Mouse (Mus musculus): Measurements from ENCODE around the gene Smyd3. TPM values are rescaled to one million over a fixed set of nuclear protein-coding genes. Genes with fewer than 3 reads are reported as not detected.

Smyd3 gene
- polyA plus RNA-seq, 1 experiment from 2014 or later: 18.9 TPM

DNA sequence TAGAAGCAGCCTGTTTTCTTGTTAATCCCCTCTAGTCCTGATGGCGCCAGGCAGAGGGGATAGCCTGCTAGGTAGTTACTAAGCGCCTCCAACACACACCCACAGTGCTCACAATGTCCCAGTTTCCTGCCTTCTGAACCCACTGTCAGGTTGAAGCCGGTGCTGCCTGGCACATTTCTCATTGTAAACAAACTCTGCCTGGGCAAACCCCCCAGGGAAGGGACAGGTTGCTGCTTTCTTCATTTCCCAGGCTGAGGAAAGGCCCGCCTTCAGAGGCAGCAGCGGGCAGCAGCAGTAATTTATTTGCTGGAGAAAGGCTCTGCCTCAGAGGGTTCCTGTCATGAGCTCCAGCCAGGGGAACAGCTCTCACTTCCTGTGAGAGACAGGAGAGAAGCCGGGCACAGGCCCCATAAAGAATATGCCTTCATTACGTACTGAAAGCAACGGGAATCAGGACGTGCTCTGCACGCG lies 256.3 kb downstream of the Smyd3 start:
- no peaks in the 10 kb centered on the region for H3K4me1 ChIP-seq (ENCODE audit: control insufficient read depth, insufficient read depth, low read length)
- no peak for ATAC-seq (ENCODE audit: insufficient read depth, low FRiP score)
- no peak overlapping the region for H3K27ac ChIP-seq (ENCODE audit: low read length)
- H3K9me3 ChIP-seq (replicated peaks; ENCODE audit: control insufficient read depth, low read length): no peaks in the 10 kb centered on the region
- no peak overlapping the region for H3K4me3 ChIP-seq (replicated peaks; ENCODE audit: low read length)
- 47% methylated on average over 11 of the region's 11 CpGs for WGBS
- no peak overlapping the region for H3K4me2 ChIP-seq (ENCODE audit: low read depth, low read length)
- H3K9ac ChIP-seq (ENCODE audit: low read length): no peak overlapping the region
- no peaks in the 10 kb centered on the region for H3K27me3 ChIP-seq (ENCODE audit: control insufficient read depth, insufficient read depth, low read length)
- H3K36me3 ChIP-seq (ENCODE audit: control insufficient read depth, insufficient read depth, low read length): no peaks in the 10 kb centered on the region

DNA sequence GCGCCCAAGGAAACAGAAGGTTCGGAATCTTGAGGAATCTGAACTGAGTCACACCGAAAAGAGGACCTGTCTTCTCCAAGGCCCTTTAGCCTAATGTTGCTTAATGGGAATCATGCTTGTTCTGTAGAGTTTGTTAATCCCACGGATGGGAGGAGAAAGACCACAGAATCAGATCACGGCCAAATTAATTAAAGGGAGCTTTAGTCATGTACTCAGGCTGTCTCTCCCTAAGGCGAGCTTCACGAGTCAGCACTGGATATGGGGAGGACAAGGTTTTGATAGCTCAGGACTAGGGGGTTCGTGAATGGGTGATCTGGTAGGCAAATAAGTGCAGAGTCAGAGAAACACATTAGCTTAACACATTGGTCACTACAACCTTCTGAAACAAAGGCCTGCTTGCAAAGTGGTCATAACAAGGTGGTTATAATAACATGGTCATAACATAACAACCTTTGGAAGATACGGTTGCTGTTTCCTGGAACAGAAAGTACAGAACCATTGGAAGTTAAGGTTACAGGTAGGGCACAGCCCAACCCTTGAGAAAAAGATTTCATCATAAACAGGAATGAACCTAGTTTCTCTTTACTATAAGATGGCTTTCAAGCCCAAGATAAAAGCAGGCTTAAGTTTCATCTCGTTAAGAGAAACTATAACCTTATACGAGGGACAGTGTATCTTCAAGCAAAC lies 261.9 kb downstream of the Smyd3 start:
- Histone ChIP-seq H3K4me1 (ENCODE audit: control insufficient read depth, insufficient read depth, low read length) (no peaks in the 10 kb centered on the region), H3K9me3 (replicated peaks; ENCODE audit: control insufficient read depth, low read length) (no peaks in the 10 kb centered on the region), H3K4me2 (ENCODE audit: low read depth, low read length) (no peak overlapping the region), H3K27ac (ENCODE audit: low read length) (no peak overlapping the region), H3K9ac (ENCODE audit: low read length) (no peak overlapping the region), H3K27me3 (ENCODE audit: control insufficient read depth, insufficient read depth, low read length) (no peaks in the 10 kb centered on the region), H3K36me3 (ENCODE audit: control insufficient read depth, insufficient read depth, low read length) (no peaks in the 10 kb centered on the region), H3K4me3 (replicated peaks; ENCODE audit: low read length) (no peak overlapping the region)
- no peak for ATAC-seq (ENCODE audit: insufficient read depth, low FRiP score)
- WGBS: 86% methylated on average over 11 of the region's 11 CpGs

DNA sequence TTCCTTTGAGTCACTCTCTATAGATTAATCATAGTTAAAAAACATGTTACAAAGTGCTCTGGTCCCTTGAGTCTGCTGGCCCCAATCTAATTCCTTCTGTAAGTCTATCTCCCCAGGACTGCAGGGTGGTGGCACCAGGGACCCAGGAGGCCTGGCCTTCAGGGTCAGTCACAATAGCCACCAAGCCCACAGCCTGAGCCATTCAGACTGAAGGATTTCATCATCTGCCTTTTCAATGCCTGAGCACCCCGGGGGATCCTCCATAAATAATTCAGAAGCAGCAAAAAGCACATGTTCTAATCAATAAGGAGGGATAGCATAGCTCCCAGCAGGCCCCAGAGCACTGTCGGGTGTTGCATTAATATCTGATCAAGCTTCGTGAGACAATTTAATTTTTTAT lies 263.3 kb downstream of the Smyd3 start:
- H3K36me3 ChIP-seq (ENCODE audit: control insufficient read depth, insufficient read depth, low read length): no peaks in the 10 kb centered on the region
- H3K9me3 ChIP-seq (replicated peaks; ENCODE audit: control insufficient read depth, low read length): no peaks in the 10 kb centered on the region
- WGBS: 64% methylated on average over 3 of the region's 3 CpGs
- H3K4me3 ChIP-seq (replicated peaks; ENCODE audit: low read length): no peak overlapping the region
- H3K27ac ChIP-seq (ENCODE audit: low read length): no peak overlapping the region
- H3K27me3 ChIP-seq (ENCODE audit: control insufficient read depth, insufficient read depth, low read length): no peaks in the 10 kb centered on the region
- H3K4me2 ChIP-seq (ENCODE audit: low read depth, low read length): no peak overlapping the region
- no peaks in the 10 kb centered on the region for H3K4me1 ChIP-seq (ENCODE audit: control insufficient read depth, insufficient read depth, low read length)
- no peak for ATAC-seq (ENCODE audit: insufficient read depth, low FRiP score)
- no peak overlapping the region for H3K9ac ChIP-seq (ENCODE audit: low read length)

DNA sequence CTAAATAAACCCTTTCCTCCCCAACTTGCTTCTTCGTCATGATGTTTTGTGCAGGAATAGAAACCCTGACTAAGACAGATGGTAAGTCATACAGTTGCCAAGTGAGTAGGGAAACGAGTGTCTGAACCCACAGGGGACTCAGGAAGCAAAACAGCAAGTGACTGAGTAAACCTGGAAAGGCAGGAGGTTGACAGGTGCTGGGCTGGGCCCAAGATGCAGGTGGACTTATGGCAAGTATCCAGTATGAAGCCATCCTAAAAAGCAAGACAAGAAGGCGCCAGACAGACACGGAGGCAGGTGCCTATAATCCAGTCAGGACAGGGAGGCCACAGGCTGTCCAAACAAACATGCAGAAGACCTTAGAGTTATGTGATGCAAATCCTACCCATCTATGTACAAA lies 265.2 kb downstream of the Smyd3 start:
- Histone ChIP-seq H3K9me3 (replicated peaks; ENCODE audit: control insufficient read depth, low read length) (no peaks in the 10 kb centered on the region), H3K9ac (ENCODE audit: low read length) (no peak overlapping the region), H3K4me2 (ENCODE audit: low read depth, low read length) (no peak overlapping the region), H3K27ac (ENCODE audit: low read length) (no peak overlapping the region), H3K27me3 (ENCODE audit: control insufficient read depth, insufficient read depth, low read length) (no peaks in the 10 kb centered on the region), H3K4me3 (replicated peaks; ENCODE audit: low read length) (no peak overlapping the region), H3K4me1 (ENCODE audit: control insufficient read depth, insufficient read depth, low read length) (no peaks in the 10 kb centered on the region), H3K36me3 (ENCODE audit: control insufficient read depth, insufficient read depth, low read length) (no peaks in the 10 kb centered on the region)
- WGBS: 63% methylated on average over 4 of the region's 4 CpGs
- ATAC-seq (ENCODE audit: insufficient read depth, low FRiP score): no peak

DNA sequence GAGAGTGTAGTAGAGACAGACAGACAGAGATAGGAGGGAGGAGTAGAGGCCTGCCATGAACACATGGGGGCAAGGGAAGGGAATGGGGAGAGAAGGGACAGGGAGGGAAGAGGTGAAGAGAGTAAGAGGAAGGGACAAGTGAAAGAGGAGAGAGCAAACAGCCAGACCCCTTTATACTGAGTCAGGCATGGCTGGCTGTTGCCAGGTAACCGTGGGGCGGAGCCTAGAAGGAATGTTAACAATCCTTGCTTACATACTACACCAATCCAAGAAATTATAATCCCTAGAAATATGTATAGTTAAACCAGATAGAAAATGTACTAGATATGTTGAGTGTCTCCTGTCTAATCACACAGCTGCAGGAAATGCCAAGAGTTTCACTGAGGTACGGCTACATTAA lies 267.5 kb downstream of the Smyd3 start:
- Histone ChIP-seq H3K4me1 (ENCODE audit: control insufficient read depth, insufficient read depth, low read length) (no peaks in the 10 kb centered on the region), H3K4me2 (ENCODE audit: low read depth, low read length) (no peak overlapping the region), H3K36me3 (ENCODE audit: control insufficient read depth, insufficient read depth, low read length) (no peaks in the 10 kb centered on the region), H3K9me3 (replicated peaks; ENCODE audit: control insufficient read depth, low read length) (no peaks in the 10 kb centered on the region), H3K9ac (ENCODE audit: low read length) (no peak overlapping the region), H3K27ac (ENCODE audit: low read length) (no peak overlapping the region), H3K27me3 (ENCODE audit: control insufficient read depth, insufficient read depth, low read length) (no peaks in the 10 kb centered on the region), H3K4me3 (replicated peaks; ENCODE audit: low read length) (no peak overlapping the region)
- no peak for ATAC-seq (ENCODE audit: insufficient read depth, low FRiP score)
- 83% methylated on average over 3 of the region's 3 CpGs for WGBS

DNA sequence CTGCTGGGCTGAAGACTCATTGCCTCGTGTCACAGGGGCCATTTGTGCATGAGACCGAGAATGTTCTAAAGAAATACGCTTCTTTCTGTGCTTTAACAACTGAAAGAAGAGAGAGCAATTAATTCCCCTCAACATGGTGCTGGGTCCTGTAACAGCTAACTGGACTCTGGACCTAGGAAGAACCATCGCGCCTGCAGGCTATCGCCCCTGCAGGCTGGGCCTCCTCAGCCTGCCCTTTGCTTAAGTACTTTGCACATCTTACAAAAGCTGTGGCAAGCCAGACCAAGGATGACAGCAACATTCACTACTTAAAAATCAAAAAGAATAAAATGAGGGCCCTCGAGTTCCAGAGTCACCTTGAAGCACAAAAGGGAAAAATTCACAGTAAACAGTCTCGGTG lies 274.3 kb downstream of the Smyd3 start:
- Histone ChIP-seq H3K4me1 (ENCODE audit: control insufficient read depth, insufficient read depth, low read length) (no peaks in the 10 kb centered on the region), H3K9me3 (replicated peaks; ENCODE audit: control insufficient read depth, low read length) (no peaks in the 10 kb centered on the region), H3K36me3 (ENCODE audit: control insufficient read depth, insufficient read depth, low read length) (no peaks in the 10 kb centered on the region), H3K27me3 (ENCODE audit: control insufficient read depth, insufficient read depth, low read length) (no peaks in the 10 kb centered on the region), H3K27ac (ENCODE audit: low read length) (no peak overlapping the region), H3K4me3 (replicated peaks; ENCODE audit: low read length) (no peak overlapping the region), H3K4me2 (ENCODE audit: low read depth, low read length) (no peak overlapping the region), H3K9ac (ENCODE audit: low read length) (no peak overlapping the region)
- WGBS: 81% methylated on average over 8 of the region's 8 CpGs
- no peak for ATAC-seq (ENCODE audit: insufficient read depth, low FRiP score)

DNA sequence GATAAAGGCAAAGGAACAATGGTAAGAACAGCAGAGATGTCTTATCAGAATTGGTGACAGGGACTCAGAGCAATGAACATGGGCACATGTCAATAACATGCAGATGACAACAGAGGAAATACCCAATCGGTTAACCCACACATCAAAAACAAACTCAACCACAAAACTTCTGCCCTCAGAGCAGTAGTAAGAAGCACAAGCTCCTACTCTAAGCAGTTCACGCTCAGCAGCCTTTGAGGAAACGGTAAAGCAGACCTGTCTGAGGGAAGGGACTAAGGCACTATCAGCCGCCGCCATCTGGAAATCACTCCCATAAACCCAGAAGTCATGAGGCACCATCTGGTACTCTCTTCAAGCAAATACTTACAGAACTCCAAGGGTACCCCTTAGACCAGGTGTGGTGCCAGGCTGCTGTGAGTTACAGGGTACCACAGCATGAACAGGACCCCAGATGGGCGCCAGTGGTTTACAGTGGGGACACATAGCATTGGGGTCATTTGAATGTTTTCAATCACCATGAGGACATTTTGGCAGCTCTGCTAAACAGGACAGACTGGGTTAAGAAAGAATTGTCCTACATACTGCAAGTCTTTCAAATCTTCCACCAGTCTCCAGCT lies 277.1 kb downstream of the Smyd3 start:
- no peaks in the 10 kb centered on the region for H3K9me3 ChIP-seq (replicated peaks; ENCODE audit: control insufficient read depth, low read length)
- WGBS: 86% methylated on average over 6 of the region's 6 CpGs
- ATAC-seq (ENCODE audit: insufficient read depth, low FRiP score): no peak
- no peaks in the 10 kb centered on the region for H3K27me3 ChIP-seq (ENCODE audit: control insufficient read depth, insufficient read depth, low read length)
- H3K4me1 ChIP-seq (ENCODE audit: control insufficient read depth, insufficient read depth, low read length): no peaks in the 10 kb centered on the region
- H3K36me3 ChIP-seq (ENCODE audit: control insufficient read depth, insufficient read depth, low read length): no peaks in the 10 kb centered on the region
- no peak overlapping the region for H3K9ac ChIP-seq (ENCODE audit: low read length)
- no peak overlapping the region for H3K27ac ChIP-seq (ENCODE audit: low read length)
- H3K4me3 ChIP-seq (replicated peaks; ENCODE audit: low read length): no peak overlapping the region
- H3K4me2 ChIP-seq (ENCODE audit: low read depth, low read length): no peak overlapping the region

DNA sequence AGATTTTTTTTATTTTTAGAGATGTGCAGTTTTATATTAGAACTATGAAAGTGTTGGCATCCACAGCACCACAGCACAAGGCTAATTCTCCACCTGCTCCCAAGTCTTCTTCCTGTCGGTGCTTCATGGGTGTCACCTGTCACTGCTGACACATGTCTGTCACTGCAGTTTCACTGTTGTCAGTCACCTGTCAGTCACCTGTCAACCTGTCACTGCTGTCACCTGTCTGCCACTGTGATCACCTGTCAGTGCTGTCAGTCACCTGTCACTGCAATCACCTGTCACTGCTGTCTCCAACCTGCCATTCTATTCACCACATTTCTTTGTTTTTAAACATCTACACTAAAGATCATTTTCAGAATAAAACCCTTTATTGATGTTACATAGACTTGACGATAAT lies 279.2 kb downstream of the Smyd3 start:
- WGBS: 65% methylated on average over 2 of the region's 2 CpGs
- no peak overlapping the region for H3K27ac ChIP-seq (ENCODE audit: low read length)
- no peaks in the 10 kb centered on the region for H3K4me1 ChIP-seq (ENCODE audit: control insufficient read depth, insufficient read depth, low read length)
- H3K27me3 ChIP-seq (ENCODE audit: control insufficient read depth, insufficient read depth, low read length): no peaks in the 10 kb centered on the region
- no peak for ATAC-seq (ENCODE audit: insufficient read depth, low FRiP score)
- no peak overlapping the region for H3K4me3 ChIP-seq (replicated peaks; ENCODE audit: low read length)
- H3K36me3 ChIP-seq (ENCODE audit: control insufficient read depth, insufficient read depth, low read length): no peaks in the 10 kb centered on the region
- no peak overlapping the region for H3K4me2 ChIP-seq (ENCODE audit: low read depth, low read length)
- H3K9ac ChIP-seq (ENCODE audit: low read length): no peak overlapping the region
- H3K9me3 ChIP-seq (replicated peaks; ENCODE audit: control insufficient read depth, low read length): no peaks in the 10 kb centered on the region

DNA sequence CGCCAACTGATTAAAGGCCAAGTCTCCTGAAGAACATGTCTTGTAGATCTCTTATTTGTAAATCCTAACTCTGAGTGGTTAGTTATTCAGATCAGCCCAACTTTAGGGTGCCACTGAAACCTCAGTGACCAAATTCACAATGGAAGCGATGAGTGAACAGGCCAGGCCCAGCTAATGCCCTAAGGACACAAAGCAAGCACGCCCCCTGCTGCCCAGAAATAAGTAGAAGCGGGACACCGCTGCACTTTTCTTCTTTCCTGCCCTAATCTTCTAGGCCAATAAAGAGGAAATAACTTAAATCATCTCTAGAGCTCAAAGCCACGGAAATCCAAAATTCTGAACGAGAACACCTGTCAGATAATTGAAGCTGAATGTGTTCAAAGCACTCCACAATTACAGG lies 279.9 kb downstream of the Smyd3 start:
- Histone ChIP-seq H3K4me1 (ENCODE audit: control insufficient read depth, insufficient read depth, low read length) (no peaks in the 10 kb centered on the region), H3K36me3 (ENCODE audit: control insufficient read depth, insufficient read depth, low read length) (no peaks in the 10 kb centered on the region), H3K9ac (ENCODE audit: low read length) (no peak overlapping the region), H3K4me2 (ENCODE audit: low read depth, low read length) (no peak overlapping the region), H3K4me3 (replicated peaks; ENCODE audit: low read length) (no peak overlapping the region), H3K27ac (ENCODE audit: low read length) (no peak overlapping the region), H3K9me3 (replicated peaks; ENCODE audit: control insufficient read depth, low read length) (no peaks in the 10 kb centered on the region), H3K27me3 (ENCODE audit: control insufficient read depth, insufficient read depth, low read length) (no peaks in the 10 kb centered on the region)
- no peak for ATAC-seq (ENCODE audit: insufficient read depth, low FRiP score)
- WGBS: 51% methylated on average over 7 of the region's 7 CpGs

Data from stomach, embryonic 16.5 days (tissue).